Mouse (Mus musculus): ENCODE data around the gene Hyal3.

- TF ChIP-seq CTCF (IDR thresholded peaks at IDR 0.05; ENCODE audit: borderline replicate concordance, insufficient read depth, low read depth, low read length) = no peak
- no peak for TF ChIP-seq POLR2A (IDR thresholded peaks at IDR 0.05; ENCODE audit: borderline replicate concordance, insufficient read depth, low read length)
These were observed 28.3 kb downstream of the Hyal3 start, which contains the start of gene Sema3b for GRCm38 (mm10) chr9:107608741-107609432.
